Mouse (Mus musculus) kidney, postnatal 36 days (tissue): Measurements from ENCODE around the gene Snrpg.

Experiments used
- DNase-seq, 2 experiments: peaks; one replicate each; pipeline ENCODE4 v3.0.0; 2021 to 2022; ENCODE audit warnings: mixed read lengths in 2 of 2

Snrpg gene

GRCm38 (mm10) chr6:86400972-86401371 lies 29.9 kb downstream of the Snrpg start:
- DNase-seq = peak; percentile 89 to 92

GRCm38 (mm10) chr6:86402681-86403607 lies 31.8 kb downstream of the Snrpg start:
- DNase-seq = no peak

GRCm38 (mm10) chr6:86403728-86404099 lies 32.6 kb downstream of the Snrpg start:
- peak; percentile 85 to 89 for DNase-seq

- peak; percentile 97 to 98 for DNase-seq
Measured at GRCm38 (mm10) chr6:86404100-86404861, 33.2 kb downstream of the Snrpg start, which contains the start of gene Tia1. Tia1 (plus strand) TSS chr6:86404219.

DNA sequence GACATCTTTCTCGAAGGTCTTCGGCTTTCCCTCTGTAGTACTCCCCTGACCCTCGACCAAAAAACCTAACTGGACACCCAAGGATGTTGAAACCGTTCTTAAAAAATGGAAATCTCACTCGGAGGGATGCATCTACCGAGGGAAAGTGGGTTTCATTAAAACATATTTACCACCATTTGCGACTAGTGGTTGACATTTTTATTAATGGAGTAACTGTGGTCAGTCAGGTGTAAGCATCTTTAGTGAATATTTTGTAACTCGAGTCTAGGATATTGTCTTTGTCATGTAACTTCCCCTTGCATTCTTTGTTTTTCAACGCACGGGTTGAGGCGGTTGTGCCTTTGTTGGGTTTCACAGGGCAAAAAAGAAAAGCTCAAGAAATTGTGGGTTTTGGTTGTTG lies 33.9 kb downstream of the Snrpg start:
- no peak for DNase-seq

DNA sequence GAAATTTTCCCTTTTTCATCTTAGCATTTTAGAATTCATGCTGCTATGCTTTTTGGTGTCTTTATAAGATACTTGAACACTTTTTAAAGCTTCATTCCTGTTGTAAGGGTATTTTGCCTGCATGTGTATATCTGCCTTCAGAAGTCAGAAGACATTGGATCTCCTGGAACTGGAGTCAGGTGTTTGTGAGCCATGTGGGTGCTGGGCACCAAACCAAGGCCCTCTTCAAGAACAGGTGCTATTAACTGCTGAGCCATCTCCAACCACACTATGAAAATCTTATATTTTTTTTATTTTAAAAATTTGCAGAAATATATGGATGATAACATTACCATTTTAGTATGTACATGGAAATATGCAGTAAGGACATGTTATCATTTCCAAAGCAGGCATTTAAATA lies 35.2 kb downstream of the Snrpg start:
- no peak for DNase-seq

GRCm38 (mm10) chr6:86418711-86419110 lies 47.6 kb downstream of the Snrpg start:
- DNase-seq = no peak

DNA sequence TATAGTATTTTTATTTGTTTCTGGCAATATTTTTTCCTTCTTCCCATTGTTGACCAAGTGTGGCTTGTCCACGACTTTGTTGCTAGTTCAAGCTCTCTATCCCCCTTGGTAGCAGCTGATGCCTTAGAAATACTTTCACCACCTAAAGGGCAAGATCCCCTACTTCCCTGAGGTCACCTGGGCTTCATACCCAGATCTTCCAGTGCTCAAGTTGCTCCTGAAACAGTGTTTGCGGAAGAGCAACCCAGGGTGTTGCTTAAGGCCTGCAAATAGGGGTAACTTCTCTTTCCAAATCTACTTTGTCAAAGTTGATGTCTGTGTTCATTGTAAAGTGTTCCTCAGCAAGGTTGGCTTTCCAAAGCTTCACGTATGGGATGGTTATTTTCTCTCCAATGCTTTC lies 48.1 kb downstream of the Snrpg start:
- DNase-seq = no peak

DNA sequence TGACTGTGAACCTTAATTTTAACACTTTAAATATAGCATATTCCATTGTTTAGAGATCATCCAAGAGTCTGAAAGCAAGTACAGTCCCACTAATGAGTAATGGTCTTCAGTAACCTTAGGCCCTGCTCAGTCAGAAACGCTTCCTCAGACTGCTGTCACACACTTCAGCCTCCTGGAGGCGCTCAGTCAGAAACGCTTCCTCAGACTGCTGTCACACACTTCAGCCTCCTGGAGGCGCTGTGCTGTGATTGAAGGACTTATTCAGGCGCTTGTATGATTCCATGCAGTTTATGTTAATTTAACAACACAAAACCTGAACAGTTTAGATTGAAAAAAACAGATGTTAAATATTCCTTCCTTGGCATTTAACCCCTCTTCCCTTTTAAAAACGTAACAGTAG lies 49.4 kb downstream of the Snrpg start:
- DNase-seq = no peak

GRCm38 (mm10) chr6:86426358-86426757 lies 55.3 kb downstream of the Snrpg start, which contains the start of gene Gm44790:
Gm44790 (plus strand) TSS chr6:86426658.
- no peak for DNase-seq
